Mouse (Mus musculus): Measurements from ENCODE around the gene Mymx.
A peak's percentile ranks its signal among the peaks of the same experiment; 100 is the strongest.

DNA sequence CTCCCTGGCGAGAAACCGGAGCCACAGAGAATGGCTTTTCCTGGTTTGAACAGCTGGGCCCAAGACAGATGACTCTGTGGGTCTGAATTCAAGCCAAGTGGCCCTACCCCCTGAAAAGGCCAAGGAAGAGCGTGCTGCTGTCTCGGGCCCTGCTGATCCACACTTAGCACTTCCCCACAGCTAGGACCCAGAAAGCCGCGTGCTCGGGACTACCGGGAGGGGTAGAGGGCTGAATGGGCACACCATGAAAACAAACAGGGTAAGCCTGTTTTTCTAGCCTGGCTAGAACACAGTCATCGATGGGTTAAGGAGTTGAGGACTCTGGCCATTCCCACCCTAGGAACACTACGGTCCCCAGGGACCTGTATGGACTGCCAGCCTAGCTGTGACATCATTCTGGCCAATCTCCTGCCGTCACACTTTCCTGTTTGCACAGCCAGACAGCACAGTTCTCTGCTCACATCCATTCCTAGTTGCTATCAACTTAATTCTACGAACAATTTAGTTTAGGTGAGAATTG, 20.9 kb downstream of the Mymx start:
- TF ChIP-seq EP300 (IDR thresholded peaks at IDR 0.05; ENCODE audit: insufficient read depth, low read depth, low read length) (0 out of 2 replicates have a peak, but pooled peaks have one; percentile 5), POLR2A (IDR thresholded peaks at IDR 0.05; ENCODE audit: insufficient read depth, low read depth, low read length) (peak; percentile 17; the same call in 1 of the 2 replicates)
